Mouse (Mus musculus) midbrain, embryonic 12.5 days (tissue): ENCODE data around the gene Cacna1c. TPM values are rescaled to one million over a fixed set of nuclear protein-coding genes. Genes with fewer than 3 reads are reported as not detected.
A peak's percentile ranks its signal among the peaks of the same experiment; 100 is the strongest.
"Not testable (repeated sequence)": the region's sequence is repeated elsewhere in the genome, so short reads cannot be mapped to it uniquely, and the experiment has no call there.

Experiments
- ATAC-seq: fragments of 200-750 bp; cut with Nextera tagmentation; 2 replicates; pipeline ENCODE4 v1.8.0; 2017; ENCODE audit warnings: low read depth, moderate TSS enrichment, moderate library complexity; ENCODE audit not compliant: low FRiP score
- H3K27ac ChIP-seq: fragments of 300-500 bp; sonication (generic); replicated peaks from 2 replicates; pipeline ENCODE4 v1.5.1; 2016; ENCODE audit warnings: mild to moderate bottlenecking
- H3K27me3 ChIP-seq: fragments of 300-500 bp; sonication (generic); 2 replicates; pipeline ENCODE4 v1.6.1; 2016; ENCODE audit warnings: mild to moderate bottlenecking
- H3K36me3 ChIP-seq: fragments of 300-500 bp; sonication (generic); 2 replicates; pipeline ENCODE4 v1.6.1; 2016
- H3K4me1 ChIP-seq: fragments of 300-500 bp; sonication (generic); 2 replicates; pipeline ENCODE4 v1.6.1; 2016
- H3K4me2 ChIP-seq: fragments of 300-500 bp; sonication (generic); replicated peaks from 2 replicates; pipeline ENCODE4 v1.6.1; 2016; ENCODE audit warnings: mild to moderate bottlenecking, moderate library complexity
- H3K4me3 ChIP-seq: fragments of 300-500 bp; sonication (generic); 2 replicates; pipeline ENCODE4 v1.5.1; 2016; ENCODE audit warnings: mild to moderate bottlenecking
- H3K9ac ChIP-seq: fragments of 300-500 bp; sonication (generic); replicated peaks from 2 replicates; pipeline ENCODE4 v1.6.1; 2016; ENCODE audit warnings: mild to moderate bottlenecking, moderate library complexity
- H3K9me3 ChIP-seq: fragments of 300-500 bp; sonication (generic); 2 replicates; pipeline ENCODE4 v1.6.1; 2016; ENCODE audit warnings: mild to moderate bottlenecking
- WGBS: fragments of 180-500 bp; shearing (Covaris S2); methylation state at CpG from one replicate; pipeline ENCODE4 v1.1.7; 2016; 5-methylcytosine and 5-hydroxymethylcytosine counted together
- polyA plus RNA-seq: library from polyadenylated mRNA; unstranded; fragments of >200 nt; fragmentation: Nextera tagmentation; extraction: Ambion mirVana; gene quantifications from 2 replicates; pipeline ENCODE4 v1.2.1, GENCODE M21; 2016

Cacna1c gene
- polyA plus RNA-seq, 1 experiment from 2014 or later = 5.1 TPM

DNA sequence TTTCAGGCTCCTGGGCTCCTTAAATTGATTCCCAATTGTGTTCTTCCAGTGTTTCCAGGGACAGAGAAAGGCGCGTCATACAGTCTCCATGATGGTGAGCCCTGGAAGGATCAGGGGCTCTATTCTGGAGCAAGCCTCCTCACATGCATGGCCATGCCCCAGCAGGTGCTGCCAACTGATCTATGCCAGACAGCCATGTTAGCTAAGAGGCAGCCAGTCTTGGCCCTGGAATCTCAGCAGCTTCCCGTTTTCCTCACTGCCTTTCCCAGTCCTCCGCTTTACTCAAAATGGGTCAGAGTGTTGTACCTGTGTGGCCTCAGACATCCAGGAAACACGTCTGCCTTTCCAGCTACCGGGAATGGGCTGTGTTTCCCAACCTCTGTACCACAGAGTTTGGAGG is 29.5 kb upstream of the Cacna1c start:
- H3K9me3 ChIP-seq = no peaks in the 10 kb centered on the region
- H3K4me1 ChIP-seq = 0 out of 2 replicates have a peak, but pooled peaks cover 5% of the 10 kb centered on the region
- WGBS = 93% methylated on average over 6 of the region's 6 CpGs
- peaks cover 9% of the 10 kb centered on the region for H3K36me3 ChIP-seq
- ATAC-seq = no peak
- no peak overlapping the region for H3K4me3 ChIP-seq
- no peak overlapping the region for H3K9ac ChIP-seq
- no peak overlapping the region for H3K4me2 ChIP-seq
- no peaks in the 10 kb centered on the region for H3K27me3 ChIP-seq
- no peak overlapping the region for H3K27ac ChIP-seq

DNA sequence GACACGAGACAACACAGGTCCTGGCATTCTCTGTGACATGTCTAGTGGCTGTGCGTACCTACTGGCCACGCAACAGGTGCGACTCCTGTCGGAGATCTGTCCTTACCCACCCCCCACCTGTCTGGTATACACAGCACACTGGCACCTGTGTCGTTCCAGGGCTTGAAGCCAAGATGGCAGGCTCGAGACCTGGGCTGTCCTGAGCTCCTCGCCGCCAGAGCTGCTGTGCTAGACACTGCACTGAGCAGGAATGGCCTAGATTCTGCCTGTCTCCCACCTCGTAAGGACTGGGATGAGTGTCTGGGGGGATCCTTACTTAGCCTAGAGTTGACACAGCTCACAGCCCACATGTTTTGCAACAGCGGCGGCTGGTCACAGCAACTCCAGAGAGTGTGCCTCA is 29.0 kb upstream of the Cacna1c start:
- Histone ChIP-seq H3K4me1 (0 out of 2 replicates have a peak, but pooled peaks cover 5% of the 10 kb centered on the region), H3K4me2 (no peak overlapping the region), H3K27me3 (no peaks in the 10 kb centered on the region), H3K9ac (no peak overlapping the region), H3K36me3 (peaks cover 9% of the 10 kb centered on the region), H3K9me3 (no peaks in the 10 kb centered on the region), H3K4me3 (no peak overlapping the region), H3K27ac (no peak overlapping the region)
- no peak for ATAC-seq
- 86% methylated on average over 12 of the region's 12 CpGs for WGBS

DNA sequence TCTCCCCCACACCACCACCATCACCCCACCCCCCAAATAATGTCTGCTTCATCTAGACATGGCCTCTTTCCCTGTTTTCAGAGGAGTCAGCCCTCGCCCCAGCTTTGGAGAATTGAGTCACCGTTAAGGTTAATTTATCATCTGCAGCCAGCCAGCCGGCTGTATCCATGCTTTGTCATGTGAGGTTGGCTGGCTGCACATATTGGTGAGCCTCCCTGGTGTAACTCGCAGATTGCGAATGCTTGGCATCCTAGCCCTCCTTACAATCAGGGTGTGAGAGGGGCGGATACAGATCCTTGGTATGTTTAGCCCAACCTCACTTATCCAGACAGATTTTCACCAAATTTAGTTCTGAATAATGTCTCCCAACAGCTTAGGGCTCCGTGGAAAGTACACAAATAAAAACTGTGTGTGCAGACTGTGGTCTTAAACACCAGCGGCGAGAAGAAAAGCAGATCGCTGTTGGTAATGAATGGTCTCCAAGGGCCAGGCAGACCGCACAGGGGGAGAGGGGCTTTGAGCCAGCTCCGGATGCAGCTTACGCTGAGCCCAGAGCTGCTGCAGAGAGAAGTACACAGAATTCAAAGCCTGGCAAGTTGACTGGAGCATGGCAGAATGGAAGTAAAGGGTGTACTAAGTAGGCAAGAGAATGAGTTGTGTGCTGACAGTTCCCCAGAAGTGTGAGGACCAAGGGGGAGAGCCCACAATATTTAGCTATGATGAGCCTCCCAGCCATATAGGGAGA is 28.4 kb upstream of the Cacna1c start:
- Histone ChIP-seq H3K4me1 (0 out of 2 replicates have a peak, but pooled peaks cover 5% of the 10 kb centered on the region), H3K4me2 (no peak overlapping the region), H3K27me3 (no peaks in the 10 kb centered on the region), H3K9me3 (no peaks in the 10 kb centered on the region), H3K27ac (no peak overlapping the region), H3K4me3 (no peak overlapping the region), H3K9ac (no peak overlapping the region), H3K36me3 (peaks cover 12% of the 10 kb centered on the region)
- no peak for ATAC-seq
- 75% methylated on average over 13 of the region's 13 CpGs for WGBS

DNA sequence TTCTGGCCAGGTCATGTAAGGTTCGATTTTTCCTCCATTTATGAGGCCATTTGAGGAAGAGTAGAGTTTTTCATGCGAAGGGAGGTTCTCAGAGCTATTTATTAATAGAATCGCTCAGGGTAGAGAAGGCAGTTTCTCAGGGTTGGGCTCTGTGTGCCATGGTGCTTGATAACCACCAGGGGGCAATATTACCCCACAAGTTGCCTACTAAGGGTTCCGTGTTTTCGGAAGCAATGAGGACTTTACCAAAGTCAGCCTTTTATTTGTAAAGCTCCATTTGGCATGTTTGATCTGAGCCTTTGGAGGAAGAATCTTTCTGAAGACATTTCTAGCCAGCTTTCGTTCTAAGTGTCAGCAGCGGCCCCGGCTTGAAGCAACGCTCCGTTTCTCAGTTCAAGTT is 24.1 kb upstream of the Cacna1c start:
- Histone ChIP-seq H3K9me3 (no peaks in the 10 kb centered on the region), H3K4me2 (no peak overlapping the region), H3K4me3 (no peak overlapping the region), H3K27ac (no peak overlapping the region), H3K27me3 (no peaks in the 10 kb centered on the region), H3K9ac (no peak overlapping the region), H3K36me3 (peaks cover 30% of the 10 kb centered on the region), H3K4me1 (0 out of 2 replicates have a peak, but pooled peaks cover 5% of the 10 kb centered on the region)
- WGBS = 55% methylated on average over 10 of the region's 10 CpGs
- 0 out of 2 replicates have a peak, but pooled peaks have one; percentile 28 for ATAC-seq

DNA sequence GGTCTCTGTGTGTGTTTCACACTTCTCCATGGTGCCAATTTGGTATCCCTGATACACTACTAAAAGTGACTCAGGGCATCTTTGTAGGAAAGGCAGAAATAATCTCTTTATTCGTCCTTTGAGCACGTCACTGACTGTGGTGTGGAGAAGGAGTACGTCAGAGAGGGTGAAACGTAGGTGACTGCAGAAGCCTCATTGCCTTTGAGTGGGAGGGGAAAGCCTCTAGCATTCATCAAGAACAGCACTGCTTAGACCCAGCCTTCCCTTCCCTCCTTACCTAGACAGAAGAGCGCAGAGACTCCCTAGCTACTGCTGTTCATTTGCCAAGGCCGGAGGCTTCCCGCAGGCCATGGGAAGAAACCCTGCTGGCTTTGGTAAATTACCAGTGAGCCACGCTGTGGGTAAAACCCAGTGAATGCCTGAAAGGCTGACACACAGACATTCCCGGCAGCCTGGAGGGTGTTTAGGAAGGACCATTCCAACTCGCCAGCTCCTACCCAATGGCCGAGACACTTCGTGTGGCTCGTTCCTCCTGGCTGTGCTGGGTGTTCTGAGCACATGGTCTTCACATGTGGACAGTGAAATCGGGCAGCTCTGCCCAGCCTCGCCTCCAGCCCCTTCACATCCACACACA is 23.1 kb upstream of the Cacna1c start:
- H3K9me3 ChIP-seq = no peaks in the 10 kb centered on the region
- no peak overlapping the region for H3K27ac ChIP-seq
- WGBS = 74% methylated on average over 15 of the region's 15 CpGs
- no peak overlapping the region for H3K9ac ChIP-seq
- no peak overlapping the region for H3K4me2 ChIP-seq
- no peak for ATAC-seq
- no peak overlapping the region for H3K4me3 ChIP-seq
- H3K4me1 ChIP-seq = no peaks in the 10 kb centered on the region
- H3K27me3 ChIP-seq = no peaks in the 10 kb centered on the region
- peaks cover 40% of the 10 kb centered on the region for H3K36me3 ChIP-seq

DNA sequence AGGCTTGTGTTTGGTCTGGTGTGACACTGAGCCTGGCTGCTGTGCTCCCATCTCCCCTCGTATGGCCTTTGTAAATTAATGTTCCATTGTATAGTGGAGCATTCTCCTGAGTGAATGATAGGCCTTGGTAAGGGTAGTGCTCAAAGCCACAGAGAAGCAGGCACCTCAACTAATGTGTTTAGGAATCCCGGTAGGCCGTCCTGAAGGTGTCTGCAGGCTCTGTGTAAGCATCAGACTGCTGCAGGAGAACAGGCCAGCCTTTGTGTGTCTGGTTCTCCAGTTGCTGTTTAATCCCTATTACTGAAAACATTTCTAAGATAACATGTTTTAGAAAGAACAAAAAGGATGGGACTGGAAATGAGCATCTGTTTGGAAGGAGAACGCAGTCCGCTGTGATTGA is 22.4 kb upstream of the Cacna1c start:
- no peaks in the 10 kb centered on the region for H3K27me3 ChIP-seq
- peaks cover 45% of the 10 kb centered on the region for H3K36me3 ChIP-seq
- H3K4me3 ChIP-seq = no peak overlapping the region
- no peak overlapping the region for H3K4me2 ChIP-seq
- H3K27ac ChIP-seq = no peak overlapping the region
- no peaks in the 10 kb centered on the region for H3K4me1 ChIP-seq
- no peaks in the 10 kb centered on the region for H3K9me3 ChIP-seq
- no peak overlapping the region for H3K9ac ChIP-seq
- no peak for ATAC-seq
- WGBS = 85% methylated on average over 5 of the region's 5 CpGs

DNA sequence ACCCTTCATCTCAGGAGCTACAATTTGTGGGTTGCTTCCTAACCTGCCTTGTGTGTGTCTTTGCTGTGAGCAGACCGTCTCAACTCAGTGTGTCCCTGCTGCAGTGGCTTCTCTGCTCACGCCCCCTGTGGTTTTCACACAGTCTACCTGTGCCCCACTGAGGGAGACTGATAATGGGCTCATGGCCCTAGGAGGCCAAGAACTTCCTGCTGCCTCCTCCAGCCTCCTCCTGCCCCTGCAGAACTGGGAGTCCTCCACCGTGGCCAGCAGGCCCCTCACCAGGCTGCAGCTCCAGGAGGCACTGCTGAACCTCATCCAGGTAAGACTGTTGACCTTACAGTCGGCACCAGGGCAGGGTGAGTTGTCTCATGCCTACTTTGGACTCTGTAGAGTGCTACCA is 21.4 kb upstream of the Cacna1c start:
- 78% methylated on average over 4 of the region's 4 CpGs for WGBS
- no peak overlapping the region for H3K27ac ChIP-seq
- H3K36me3 ChIP-seq = peaks cover 54% of the 10 kb centered on the region
- no peaks in the 10 kb centered on the region for H3K4me1 ChIP-seq
- no peaks in the 10 kb centered on the region for H3K9me3 ChIP-seq
- no peak overlapping the region for H3K4me2 ChIP-seq
- no peak overlapping the region for H3K4me3 ChIP-seq
- ATAC-seq = no peak
- H3K9ac ChIP-seq = no peak overlapping the region
- no peaks in the 10 kb centered on the region for H3K27me3 ChIP-seq

DNA sequence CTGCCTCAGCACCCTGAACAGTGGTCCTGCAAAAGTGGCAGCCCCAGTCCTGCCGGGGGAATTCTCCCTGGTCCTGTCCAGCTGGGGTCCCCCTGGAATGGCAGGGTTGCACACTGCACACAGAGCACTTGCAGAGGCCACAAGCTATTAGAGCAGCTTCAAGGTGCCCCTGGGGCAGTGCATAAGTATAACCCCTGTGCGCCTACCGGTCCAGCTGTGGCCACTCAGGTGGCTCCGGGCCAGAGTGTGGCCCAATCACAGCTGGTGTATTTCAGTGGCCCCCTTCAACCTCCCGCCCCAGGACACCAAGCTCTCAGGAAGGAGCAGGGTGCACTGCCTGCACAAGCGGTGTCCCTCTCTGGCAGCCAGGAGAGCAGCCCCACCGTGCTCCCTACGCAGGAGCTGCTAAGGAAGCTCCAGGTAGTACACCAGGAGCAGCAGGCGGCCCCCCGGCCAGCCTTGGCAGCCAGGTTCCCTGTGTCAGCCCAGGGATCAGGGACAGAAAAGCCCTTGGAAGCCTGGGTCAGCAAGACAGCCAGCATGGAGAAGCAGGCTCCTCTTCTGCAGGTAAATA is 18.9 kb upstream of the Cacna1c start:
- H3K36me3 ChIP-seq = peaks cover 48% of the 10 kb centered on the region
- no peak overlapping the region for H3K4me3 ChIP-seq
- no peaks in the 10 kb centered on the region for H3K9me3 ChIP-seq
- 90% methylated on average over 10 of the region's 10 CpGs for WGBS
- H3K27me3 ChIP-seq = no peaks in the 10 kb centered on the region
- no peak for ATAC-seq
- H3K27ac ChIP-seq = no peak overlapping the region
- no peak overlapping the region for H3K4me2 ChIP-seq
- no peak overlapping the region for H3K9ac ChIP-seq
- H3K4me1 ChIP-seq = no peaks in the 10 kb centered on the region

DNA sequence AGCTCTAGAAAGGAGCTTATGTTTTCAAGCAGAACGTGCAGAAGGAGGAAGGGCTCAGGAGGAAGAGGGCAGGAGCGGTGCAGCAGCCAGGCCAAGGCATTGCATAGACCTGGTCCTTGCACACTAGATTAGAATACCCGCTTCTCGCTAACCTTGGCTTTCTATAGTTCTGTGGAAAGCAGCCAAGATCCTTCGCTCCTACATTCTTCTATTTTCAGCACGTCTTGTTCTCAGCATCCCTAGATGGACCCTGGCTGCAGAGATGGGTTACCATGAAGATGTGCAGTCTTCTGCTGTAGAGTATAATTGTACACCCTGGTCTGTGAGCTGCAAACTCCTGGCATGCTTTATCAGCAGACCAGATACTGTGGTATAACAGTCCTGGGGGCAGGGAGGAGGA is 18.0 kb upstream of the Cacna1c start:
- Histone ChIP-seq H3K4me1 (no peaks in the 10 kb centered on the region), H3K36me3 (peaks cover 45% of the 10 kb centered on the region), H3K27ac (no peak overlapping the region), H3K9ac (no peak overlapping the region), H3K9me3 (no peaks in the 10 kb centered on the region), H3K4me3 (no peak overlapping the region), H3K27me3 (no peaks in the 10 kb centered on the region), H3K4me2 (no peak overlapping the region)
- no peak for ATAC-seq
- 95% methylated on average over 6 of the region's 6 CpGs for WGBS

DNA sequence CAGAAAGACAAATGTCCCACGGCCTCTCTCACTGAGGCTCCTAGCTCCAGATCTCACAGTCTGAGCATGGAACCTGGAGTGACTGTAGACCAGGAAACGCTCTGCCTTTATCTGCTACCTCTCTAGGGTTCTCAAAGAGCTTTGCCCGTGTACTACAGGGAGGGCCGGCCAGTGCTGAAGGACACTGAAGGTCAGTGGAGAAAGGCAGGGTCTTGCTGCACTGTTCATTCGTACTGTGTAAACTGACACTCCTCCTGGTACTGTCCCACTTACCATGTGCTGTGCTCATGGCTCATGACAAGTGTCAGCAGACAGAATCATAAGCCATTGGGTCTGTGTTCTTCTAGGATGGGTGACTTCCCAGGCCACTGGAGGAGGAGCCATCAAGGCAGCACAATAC is 17.2 kb upstream of the Cacna1c start:
- H3K4me2 ChIP-seq = no peak overlapping the region
- no peaks in the 10 kb centered on the region for H3K27me3 ChIP-seq
- no peak overlapping the region for H3K27ac ChIP-seq
- H3K36me3 ChIP-seq = peaks cover 42% of the 10 kb centered on the region
- no peak overlapping the region for H3K4me3 ChIP-seq
- H3K9ac ChIP-seq = no peak overlapping the region
- H3K4me1 ChIP-seq = no peaks in the 10 kb centered on the region
- ATAC-seq = no peak
- no peaks in the 10 kb centered on the region for H3K9me3 ChIP-seq
- WGBS = 92% methylated on average over 5 of the region's 5 CpGs

DNA sequence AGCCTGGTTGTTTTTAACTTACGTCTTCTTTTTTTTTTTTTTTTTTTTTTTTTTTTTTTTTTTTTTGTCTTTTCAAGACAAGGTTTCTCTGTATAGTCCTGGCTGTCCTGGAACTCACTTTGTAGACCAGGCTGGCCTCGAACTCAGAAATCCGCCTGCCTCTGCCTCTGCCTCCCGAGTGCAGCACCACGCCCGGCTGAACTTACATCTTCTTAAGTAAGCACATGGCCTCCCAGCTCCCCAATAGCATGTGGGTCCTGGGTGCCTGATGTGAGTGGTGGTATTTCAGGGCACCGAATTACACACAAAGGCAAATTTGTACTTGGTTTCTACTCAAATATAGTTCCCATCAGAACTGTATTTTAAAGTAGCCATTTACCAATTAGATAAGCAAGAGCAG is 9.8 kb upstream of the Cacna1c start:
- WGBS = 90% methylated on average over 7 of the region's 7 CpGs
- not testable (repeated sequence) for H3K9ac ChIP-seq, H3K4me1 ChIP-seq, ATAC-seq, H3K27ac ChIP-seq, H3K27me3 ChIP-seq, H3K4me2 ChIP-seq, H3K9me3 ChIP-seq, H3K4me3 ChIP-seq
- H3K36me3 ChIP-seq = peaks cover 26% of the 10 kb centered on the region

DNA sequence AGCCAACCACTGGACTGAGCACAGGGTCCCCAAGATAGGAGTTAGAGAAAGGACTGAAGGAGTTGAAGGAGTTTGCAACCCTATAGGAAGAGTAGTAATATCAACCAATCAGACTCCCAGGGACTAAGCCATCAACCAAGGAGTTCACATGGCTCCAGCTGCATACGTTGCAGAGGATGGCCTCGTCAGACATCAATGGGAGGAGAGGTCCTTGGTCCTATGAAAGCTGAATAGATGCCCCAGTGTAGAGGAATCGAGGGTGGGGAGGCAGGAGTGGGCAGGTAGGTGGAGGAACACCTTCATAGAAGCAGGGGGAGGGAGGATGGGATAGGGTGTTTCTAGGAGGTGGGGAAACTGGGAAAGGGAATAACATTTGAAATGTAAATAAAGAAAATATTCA is 8.7 kb upstream of the Cacna1c start:
- no peak overlapping the region for H3K27ac ChIP-seq

More for the DNA sequence above, 8.7 kb upstream of the Cacna1c start:
- no peak overlapping the region for H3K4me3 ChIP-seq
- no peaks in the 10 kb centered on the region for H3K27me3 ChIP-seq
- H3K9ac ChIP-seq = no peak overlapping the region
- H3K4me1 ChIP-seq = peaks cover 5% of the 10 kb centered on the region
- ATAC-seq = no peak
- peaks cover 28% of the 10 kb centered on the region for H3K36me3 ChIP-seq
- no peak overlapping the region for H3K4me2 ChIP-seq
- H3K9me3 ChIP-seq = no peaks in the 10 kb centered on the region
- 67% methylated on average over 3 of the region's 3 CpGs for WGBS
